Mouse (Mus musculus) c-Kit-negative CD71-positive TER-119-positive erythroid progenitor cells, embryonic 14.5 days (primary cell): ENCODE data around the gene Rnf20.
"Not testable (repeated sequence)": the region's sequence is repeated elsewhere in the genome, so short reads cannot be mapped to it uniquely, and the experiment has no call there.

Experiments
- DNase-seq: peaks from one replicate; pipeline ENCODE4 v3.0.0-alpha.2; 2013; ENCODE audit warnings: low read depth, low spot score

Gene Rnf20

DNA sequence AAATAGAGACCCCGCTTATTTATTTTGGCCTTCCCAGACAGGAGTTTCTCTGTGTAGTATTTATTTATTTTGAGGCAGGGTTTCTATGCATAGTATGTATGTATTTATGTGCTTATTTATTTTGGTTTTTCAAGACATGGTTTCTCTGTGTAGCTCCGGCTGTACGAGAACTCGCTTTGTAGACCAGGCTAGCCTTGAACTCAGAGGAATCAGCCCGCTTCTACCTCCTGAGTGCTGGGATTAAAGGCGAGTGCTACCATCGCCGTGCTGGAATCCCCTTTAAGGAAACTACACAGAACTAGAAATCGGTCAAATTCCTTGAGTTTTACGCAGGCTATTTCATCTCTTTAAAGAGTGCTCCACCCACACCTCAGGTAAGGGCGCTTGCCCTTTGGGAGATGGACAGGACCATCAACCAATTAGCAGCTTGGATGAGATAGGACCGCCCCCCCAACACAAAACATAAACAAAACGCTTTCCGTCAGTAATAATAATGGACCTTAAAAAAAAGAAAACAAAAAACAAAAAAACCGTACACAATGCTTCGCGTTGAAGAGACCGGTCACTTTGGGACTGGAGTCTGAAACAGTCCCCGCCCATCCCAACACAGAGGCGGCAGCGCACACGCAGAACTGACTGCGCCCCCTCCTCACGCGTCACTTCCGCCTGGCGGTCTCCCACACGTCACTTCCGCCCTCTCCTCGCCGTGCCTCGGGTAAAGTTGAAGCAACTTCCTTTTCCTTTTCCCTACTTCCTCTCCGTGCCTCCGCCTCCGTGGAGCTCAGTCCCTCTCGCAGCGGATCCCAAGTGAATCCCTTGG lies at the start of gene Rnf20:
Gene Rnf20, plus strand, starts transcription at position 688 of the 820 bp plus-strand sequence.
- DNase-seq = peak; percentile 89

DNA sequence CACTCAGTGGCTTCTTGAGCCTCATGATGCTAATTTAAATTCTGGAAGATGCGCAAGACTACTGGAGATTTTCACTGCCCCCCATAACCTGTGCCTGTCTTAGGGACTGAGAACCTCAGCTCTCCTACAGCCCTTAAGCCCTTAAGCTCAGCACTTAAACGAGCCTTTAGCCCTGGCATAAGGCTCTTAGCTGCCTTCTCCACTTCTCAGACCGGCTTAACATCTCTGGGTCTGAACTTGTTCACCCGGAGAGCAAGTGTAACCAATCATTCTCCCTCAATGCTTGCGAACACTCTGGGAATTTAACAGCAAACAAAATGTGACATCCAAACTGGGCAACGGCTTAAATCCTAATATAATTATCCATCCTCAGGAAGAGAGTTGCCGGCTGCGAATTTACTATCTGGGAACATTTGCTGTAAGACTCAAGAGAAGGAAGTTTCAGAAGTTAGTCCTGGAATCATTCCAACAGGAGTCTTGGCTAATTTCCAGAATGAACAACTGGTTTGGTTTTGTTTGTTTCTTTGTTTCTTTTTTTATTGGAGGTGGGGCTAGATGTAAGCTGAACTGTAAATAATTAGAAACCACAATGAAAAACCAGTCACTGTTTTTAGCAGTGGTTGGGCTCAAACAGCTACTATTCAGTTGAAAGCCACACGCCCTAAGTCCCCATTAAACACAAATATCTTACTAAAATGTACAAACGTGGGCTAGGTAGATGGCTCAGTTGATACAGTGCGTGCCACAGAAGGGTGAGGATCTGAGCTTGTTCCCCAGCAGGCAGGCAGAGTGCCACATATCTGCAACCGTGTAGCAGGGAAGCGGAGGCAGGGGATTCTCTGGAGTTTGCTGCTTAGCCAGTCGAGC lies 47.6 kb upstream of the Rnf20 start:
- no peak for DNase-seq

DNA sequence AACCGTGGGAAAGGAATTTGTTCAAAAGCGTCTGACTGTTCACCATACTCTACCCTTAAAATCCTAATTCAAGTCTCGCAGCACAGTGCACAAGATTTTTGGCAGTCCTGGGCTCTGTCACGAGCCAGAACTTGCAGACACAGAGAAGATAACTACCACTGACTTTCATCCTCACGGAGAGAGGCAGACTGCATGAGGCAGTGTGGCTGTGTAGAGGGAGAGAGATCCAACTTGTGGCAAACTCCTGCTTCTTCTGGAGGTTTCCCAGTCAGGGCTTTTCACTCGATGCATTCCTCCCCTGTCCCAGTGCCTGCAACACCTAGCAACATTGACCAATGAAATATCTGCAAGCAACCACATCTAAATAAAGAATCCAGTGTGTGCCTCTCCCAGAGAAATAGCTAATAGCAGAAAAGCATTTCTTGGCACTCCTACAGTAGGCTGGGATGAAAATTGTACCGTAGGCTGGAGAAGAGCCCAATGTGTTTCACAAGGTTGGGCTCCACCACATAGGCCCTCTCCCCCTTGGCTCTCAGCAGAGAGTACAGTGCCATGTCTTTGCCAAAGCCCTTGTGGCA lies 46.2 kb upstream of the Rnf20 start:
- DNase-seq = no peak

DNA sequence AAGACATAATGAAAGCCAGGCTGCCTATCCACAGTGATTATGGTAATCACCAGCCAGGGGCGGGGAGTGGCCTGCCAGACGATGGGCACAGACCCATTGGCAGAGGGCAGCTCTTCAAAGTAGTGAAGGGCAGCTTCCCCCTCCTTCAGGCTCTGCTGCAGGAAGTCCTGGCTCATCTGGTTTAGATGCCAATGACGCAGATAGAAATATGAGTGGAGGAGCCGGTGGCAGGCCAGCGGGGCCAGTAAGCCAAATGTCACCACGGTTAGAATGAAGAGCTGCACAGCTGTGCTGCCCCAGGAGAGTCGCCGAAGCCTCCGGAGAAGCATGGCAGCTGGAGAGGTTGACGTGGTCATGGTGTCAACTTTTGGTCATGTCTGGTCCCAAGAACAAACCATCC lies 45.0 kb upstream of the Rnf20 start:
- DNase-seq = no peak

DNA sequence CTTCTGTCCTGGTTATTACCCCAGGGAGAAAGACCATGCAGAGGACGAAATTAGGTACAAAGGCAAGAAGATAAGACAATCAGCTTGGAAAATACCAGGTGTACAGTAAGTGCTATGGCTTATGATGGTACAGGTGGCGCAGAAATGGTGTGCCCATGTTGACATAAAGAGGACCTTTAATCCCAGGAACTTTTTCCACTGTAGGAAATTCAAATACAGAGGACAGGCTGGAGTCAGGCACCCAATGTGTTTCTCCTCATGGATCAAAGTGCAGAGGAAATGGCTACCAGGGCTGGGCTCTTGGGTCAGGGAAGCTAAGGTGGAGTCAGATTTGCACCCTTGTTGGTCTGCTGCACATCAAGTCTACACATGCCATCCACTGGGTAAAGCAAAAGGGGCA lies 41.7 kb upstream of the Rnf20 start:
- no peak for DNase-seq

DNA sequence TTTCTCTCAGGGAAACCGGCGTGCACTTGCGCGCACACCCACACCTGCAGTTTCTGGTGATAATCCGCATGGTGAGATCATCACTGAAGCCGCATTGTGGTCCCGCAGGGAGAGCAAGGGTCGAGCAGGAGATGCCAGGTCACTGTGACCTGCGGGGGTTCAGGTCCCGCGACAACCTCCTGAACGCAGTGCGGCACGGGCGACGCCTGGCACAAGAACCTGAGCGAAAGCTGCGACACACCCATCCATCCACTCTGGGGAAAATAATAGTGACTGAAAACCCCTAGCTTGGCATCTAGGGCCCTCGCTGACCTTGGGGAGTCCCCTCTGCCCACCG lies 35.0 kb upstream of the Rnf20 start:
- DNase-seq = no peak

DNA sequence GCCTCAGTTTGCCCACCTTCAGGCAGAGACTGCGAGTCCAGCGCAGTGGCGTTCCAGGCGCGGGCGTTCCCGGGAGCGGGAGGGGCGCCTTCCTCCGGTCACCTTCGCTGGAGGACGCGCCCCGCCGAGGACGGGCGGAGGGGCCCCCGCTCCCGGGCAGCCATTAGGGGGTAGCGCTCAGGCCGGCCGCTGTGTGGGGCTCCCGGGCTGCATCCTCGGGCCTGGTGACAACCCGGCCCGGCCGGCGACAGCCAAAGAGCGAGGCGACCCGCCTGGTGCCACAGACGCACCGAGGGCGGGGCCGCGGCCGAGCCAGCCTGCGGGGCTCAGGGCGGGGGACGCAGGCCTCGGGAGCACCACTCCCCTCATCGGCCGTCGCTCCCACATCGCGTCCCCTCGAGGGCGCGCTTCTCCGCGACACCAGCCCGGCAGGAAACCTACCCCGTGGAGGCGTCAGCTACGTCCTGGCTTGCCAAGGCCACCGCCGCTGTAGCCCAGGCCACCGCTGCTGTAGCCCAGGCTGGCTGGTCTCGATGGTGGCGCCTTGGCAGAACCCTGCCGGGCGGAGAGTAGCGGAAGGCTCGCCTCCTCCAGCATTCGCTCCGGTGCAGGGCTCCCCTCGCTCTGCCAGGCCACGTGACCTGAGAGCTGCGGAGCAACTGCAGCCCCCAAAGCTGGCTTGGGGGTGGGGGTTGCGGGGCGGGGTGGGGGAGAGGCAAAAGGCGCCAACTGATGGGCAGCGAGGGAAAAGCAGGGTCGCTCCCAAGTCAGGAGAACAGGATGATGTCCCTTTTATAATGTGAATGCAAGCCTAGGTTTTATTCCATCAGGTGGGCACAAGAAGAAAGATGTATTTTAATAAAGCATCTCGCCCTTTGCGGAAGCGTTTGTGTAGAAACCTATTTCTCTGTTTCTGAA lies 34.4 kb upstream of the Rnf20 start, which contains the start of gene Tmem246:
Gene Tmem246, minus strand, starts transcription at position 694 of the 918 bp plus-strand sequence.
- DNase-seq = peak; percentile 2

DNA sequence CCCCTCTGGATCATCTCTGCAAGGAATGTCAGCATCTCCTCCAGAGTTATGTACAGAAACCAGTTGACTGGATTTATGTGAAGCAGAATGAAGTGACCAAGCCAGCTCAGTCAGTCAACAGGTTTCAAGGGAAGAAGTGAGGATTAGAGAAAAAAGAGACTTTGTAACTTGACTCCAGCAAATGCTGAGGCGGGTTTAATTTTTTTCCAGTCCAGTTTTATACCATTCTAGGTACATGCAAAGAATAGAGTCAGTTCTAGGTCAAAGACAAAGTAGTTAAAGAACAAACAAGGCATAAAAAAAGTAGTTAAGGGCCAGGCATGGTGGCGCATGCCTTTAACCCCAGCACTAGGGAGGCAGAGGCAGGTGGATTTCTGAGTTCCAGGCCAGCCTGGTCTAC lies 28.6 kb upstream of the Rnf20 start:
- DNase-seq = no peak

DNA sequence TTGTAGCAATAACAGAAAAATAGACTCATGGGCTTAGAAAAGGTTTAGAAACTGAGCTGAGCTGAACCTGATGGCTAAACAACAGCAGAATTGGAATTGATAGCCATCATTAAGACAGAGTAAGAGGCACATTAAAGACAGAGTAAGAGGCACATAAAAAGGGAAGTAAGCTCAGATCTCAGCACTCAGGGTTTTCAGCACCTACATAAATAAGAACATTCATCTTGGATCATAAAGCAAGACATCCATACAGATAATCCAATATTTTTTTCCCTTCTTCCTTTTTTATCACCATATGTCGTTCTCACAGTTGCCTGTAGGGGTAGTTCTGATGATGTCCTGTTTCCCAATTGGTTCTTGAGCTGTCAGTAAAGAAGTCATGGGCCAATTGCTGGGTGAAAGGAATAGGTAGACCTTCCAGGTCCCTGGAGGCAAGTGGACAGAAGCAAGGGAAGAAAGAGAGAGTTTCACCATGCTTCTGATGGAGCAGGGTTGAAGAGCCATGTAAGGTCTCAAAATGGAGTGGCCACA lies 27.7 kb upstream of the Rnf20 start:
- no peak for DNase-seq

DNA sequence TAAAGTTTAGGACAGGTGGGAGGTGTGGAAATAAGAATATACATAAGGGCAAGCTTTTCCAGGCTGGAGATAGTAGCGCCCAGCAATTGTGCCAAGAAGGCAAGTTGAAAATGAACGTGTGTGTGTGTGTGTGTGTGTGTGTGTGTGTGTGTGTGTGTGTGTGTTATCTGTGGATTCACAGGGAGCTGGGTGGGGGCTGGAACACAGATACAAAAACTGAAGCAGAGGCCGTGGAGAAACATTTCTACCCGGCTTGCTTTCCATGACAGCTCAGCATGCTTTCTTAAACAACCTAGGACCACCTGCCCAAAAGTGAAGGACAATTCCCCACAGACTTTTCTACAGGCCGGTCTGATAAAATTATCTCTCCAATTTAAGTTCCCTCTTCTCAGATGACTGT lies 27.2 kb upstream of the Rnf20 start:
- no peak for DNase-seq

DNA sequence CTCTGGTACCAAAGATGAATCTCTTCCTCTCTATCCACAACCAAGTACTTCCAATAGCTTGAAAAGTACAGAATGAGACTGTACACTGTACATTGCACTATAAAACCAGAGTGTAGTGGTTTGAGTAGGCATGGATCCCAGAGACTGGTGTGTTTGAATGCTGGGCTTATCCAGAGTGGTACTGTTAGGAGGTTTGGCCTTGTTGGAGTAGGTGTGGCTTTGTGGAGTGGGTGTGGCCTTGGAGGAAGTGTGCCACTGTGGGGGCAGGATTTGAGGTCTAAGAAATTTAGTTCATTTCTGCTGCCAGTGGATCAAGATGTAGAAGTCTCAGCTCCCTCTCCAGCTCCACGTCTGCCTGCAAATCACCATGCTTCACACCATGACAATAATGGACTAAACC lies 26.3 kb upstream of the Rnf20 start:
- DNase-seq = no peak

DNA sequence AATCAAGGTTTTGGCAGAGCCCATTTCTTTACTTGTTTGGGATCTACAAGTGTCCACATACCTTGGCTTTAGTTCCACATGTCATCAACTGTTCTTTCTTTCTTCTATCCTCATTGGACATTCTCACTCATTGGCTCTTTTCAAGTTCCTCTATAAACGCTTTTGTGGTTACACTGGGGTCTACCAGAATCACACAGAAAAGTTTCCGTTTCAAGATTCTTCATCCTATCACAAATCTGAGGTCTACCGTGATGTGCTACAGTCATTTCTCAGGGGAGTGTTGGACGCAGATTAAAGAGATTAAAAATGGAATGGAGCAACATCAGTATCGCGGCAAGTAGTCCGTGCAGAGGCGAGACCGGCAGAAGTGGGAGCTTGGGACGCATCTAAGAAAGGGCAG lies 14.9 kb upstream of the Rnf20 start:
- DNase-seq = no peak

DNA sequence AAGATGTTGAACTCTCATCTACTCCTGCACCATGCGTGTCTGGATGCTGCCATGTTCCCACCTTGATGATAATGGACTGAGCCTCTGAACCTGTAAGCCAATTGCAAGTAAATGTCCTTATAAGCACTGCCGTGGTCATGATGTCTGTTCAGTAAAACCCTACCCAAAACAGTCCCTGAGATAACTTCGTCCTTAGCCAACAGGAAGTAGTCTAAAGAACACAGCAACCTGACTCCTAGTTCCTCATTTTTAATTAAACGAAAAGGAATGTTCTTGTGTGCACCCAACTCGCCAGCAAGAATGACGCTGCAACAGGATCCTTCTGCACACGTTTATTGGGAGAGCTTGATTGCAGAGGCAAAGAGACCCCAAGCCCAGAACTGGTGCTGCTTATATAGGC lies 11.9 kb upstream of the Rnf20 start:
- DNase-seq = not testable (repeated sequence)

DNA sequence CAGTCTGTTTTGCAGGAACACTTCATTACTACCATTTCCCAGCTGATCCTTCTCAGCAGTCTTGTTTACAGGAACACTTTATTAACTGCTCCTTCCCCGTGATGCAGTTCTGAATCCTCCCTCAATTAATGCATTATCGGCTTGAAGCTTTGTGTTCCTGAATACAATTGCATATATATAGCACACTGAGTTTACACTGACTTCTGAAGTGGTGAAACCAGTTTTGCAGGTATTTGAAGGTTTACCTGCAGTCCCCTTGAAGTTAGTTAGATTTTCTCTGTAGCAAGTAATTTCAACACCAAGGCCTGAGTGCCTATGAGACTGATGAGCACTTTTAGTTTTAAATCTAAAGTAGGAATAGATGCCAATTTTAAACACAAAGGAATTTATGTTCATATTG lies 9.5 kb upstream of the Rnf20 start:
- DNase-seq = no peak

DNA sequence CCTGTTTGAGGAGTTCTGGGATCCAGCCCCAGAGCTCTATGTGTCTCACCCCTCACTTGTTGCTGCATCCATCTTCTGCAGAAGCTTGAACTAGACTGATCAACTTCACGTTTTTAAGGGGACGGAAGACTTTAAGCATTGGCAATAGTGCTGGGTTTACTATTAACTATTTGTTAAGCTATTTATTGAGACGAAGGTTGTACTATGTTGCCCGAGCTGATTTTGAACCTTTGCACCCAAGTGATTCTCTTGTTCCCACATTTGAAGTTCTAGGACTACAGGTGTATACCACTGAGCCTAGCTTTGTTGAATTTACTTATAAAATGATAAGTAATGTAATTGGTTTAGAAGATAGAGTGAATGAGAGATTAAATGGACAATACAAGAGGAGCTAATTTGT lies 7.9 kb upstream of the Rnf20 start:
- no peak for DNase-seq

DNA sequence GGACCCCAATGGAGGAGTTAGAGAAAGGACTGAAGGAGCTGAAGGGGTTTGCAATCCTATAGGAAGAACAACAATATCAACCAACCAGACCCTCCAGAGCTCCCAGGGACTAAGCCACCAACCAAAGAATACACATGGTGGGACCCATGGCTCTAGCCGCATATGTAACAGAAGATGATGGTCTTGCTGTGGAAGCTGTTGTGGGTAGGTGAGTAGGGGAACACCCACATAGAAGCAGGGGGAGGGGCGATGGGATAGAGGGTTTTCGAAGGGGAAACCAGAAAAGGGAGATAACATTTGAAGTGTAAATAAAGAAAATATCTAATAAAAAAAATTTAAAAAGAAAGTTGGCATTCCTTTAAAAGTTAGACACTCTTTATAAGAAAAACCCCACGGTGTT lies 6.8 kb upstream of the Rnf20 start:
- not testable (repeated sequence) for DNase-seq

DNA sequence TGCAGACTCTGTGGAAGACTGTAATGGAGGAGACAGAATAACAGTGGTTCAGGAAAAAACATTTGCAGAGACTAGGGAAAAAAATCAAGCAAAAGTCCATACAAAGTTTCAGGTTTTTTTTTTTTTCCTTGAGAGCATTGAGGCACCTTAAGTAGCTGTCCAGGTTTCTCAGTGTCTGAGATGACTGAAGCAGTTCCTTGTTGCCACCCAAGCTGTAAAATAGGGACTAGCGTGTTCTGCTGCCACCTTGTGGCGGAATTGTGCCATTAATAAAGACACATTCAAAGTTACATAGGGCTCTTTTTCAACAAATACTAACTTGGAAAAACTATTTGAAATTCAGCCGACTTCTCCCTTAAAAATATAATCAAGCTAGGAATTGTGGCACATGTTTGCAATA lies 4.8 kb upstream of the Rnf20 start:
- DNase-seq = peak; percentile 58

DNA sequence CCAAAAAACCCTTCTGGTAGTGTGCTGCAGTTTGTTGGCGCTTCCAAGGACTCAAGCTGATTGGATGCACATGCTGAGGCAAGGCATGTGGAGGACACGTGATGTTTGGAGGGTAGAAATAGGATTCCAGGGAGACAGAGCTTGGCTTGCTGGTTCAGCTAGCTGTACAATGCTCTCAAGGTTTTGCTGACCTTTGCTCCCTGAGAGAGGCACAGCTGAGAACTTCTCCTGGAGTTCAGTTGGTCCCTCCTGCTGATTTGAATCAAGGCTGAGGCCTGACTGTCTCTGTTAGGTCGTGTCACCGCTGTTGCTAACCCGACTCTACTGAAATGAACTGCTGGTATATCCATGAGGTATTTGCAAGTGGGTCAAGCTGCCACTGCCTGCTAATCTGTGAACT lies 2.9 kb upstream of the Rnf20 start:
- DNase-seq = no peak

DNA sequence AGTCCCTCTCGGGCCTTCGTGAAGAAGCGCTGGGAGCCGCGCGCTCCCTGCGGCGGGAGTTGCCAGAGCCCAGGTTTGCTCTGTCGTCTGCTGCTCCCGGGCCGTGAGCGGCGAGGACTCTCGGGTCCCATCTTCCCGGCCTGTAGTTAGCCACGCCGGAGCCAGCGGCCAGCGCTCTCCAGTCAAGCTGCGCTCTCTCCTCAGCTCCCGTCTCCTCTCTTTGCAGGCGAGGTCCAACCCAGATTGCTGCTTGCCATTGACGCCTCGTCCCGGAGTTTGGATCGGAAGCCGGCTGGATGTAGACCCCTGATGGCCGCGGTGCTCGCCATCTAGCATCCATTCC lies 304 bp downstream of the Rnf20 start:
- no peak for DNase-seq

DNA sequence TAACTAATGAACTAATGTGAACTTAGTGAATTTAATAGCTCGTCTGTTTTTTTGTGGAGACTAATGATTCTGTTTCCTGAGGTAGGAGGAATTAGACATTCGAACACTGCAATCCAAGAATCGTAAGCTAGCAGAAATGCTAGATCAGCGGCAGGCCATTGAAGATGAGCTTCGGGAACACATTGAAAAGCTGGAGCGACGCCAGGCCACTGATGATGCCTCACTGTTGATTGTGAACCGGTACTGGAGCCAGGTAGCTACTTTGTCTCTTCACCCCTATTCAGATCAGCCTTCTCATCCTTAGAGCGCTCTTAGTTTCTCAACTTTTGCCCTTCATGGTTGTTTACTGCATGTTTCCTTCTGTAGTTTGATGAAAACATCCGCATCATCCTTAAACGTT lies 6.0 kb downstream of the Rnf20 start:
- no peak for DNase-seq

DNA sequence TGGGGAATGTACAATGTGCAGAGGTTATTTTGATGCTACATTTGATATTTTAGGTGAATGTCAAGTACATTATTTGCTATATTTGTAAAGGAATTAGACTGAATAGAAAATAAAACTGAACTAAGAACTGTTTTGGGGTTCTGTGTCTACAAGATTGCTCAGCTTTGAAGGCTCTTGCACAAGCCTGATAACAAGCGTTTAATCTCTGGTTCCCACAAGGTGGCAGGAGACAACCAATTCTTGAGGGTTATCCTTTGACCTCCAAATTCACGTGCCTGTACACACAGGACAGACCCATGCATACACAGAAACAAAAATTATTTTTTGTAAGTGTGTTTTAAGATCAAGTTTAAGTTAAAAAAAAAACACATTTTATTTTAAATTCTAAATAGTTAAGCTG lies 8.1 kb downstream of the Rnf20 start:
- DNase-seq = no peak
